Mouse (Mus musculus): Measurements from ENCODE around the gene Slc2a6. TPM values are rescaled to one million over a fixed set of nuclear protein-coding genes. Genes with fewer than 3 reads are reported as not detected.

Gene Slc2a6
- polyA plus RNA-seq, 1 experiment from 2014 or later, result 2.9 TPM

DNA sequence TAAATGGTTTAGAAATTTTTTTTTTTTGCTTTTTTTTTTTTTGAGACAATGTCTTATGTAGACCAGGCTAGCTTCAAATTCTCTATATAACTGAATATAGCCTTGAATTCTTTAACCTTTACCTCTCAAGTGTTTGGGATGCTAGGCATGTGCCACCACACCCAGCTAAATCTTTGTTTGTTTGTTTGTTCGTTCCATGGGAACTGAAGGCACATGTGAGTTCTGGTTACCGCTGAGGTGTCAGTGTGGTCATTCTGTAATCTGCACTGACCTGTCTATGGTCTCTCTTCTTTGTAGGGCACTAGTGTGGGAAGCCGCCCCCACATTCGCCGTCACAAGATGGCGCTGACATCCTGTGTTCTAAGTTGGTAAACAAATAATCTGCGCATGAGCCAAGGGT lies 29.8 kb downstream of the Slc2a6 start:
- Histone ChIP-seq H3K4me1 (no peaks in the 10 kb centered on the region), H3K36me3 (no peaks in the 10 kb centered on the region), H3K27me3 (no peaks in the 10 kb centered on the region), H3K4me3 (no peak overlapping the region), H3K9me3 (no peaks in the 10 kb centered on the region), H3K27ac (replicated peaks) (no peak overlapping the region), H3K4me2 (replicated peaks) (no peak overlapping the region), H3K9ac (replicated peaks) (no peak overlapping the region)
- 94% methylated on average over 7 of the region's 7 CpGs for WGBS
- ATAC-seq (ENCODE audit: low FRiP score, low read depth), result no peak

DNA sequence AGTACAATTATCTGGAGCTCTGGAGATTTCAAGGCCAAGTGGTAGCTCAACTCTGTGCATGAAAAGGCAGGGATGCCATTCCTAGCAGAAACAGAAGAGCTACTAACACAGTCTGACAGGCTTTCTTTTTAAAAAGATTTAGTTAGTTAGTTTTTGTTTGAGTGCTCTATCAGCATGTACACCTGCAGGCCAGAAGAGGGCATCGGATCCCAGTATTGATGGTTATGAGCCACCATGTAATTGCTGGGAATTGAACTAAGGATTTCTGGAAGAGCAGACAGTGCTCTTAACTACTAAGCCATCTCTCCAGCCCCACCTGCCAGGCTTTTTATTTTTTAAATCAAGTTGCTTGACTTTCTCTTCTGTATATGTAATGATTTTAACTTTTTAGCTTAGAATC lies 30.3 kb downstream of the Slc2a6 start:
- Histone ChIP-seq H3K27ac (replicated peaks) (no peak overlapping the region), H3K4me2 (replicated peaks) (no peak overlapping the region), H3K36me3 (no peaks in the 10 kb centered on the region), H3K4me1 (no peaks in the 10 kb centered on the region), H3K4me3 (no peak overlapping the region), H3K27me3 (no peaks in the 10 kb centered on the region), H3K9ac (replicated peaks) (no peak overlapping the region), H3K9me3 (no peaks in the 10 kb centered on the region)
- ATAC-seq (ENCODE audit: low FRiP score, low read depth), result no peak
- 91% methylated on average over 1 of the region's 1 CpGs for WGBS

DNA sequence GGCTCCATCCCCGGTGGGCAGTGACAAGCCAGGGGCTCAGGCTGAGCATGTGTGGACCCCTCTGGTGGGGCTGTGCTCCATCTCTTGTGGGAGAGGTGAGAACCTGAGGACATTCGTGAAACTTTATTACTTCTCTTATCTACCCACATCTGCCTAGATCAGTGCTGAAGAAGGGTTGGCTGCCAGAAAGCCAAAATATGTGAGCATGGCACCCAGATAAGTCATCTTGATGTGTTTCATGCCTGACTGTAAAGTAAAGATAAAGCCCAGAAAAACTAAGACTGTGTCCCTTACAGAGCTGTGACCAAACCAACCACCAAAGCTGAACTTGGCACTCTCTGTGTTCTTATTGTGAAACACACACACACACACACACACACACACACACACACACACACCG lies 33.9 kb downstream of the Slc2a6 start:
- Histone ChIP-seq H3K4me3 (no peak overlapping the region), H3K36me3 (no peaks in the 10 kb centered on the region), H3K9ac (replicated peaks) (no peak overlapping the region), H3K4me2 (replicated peaks) (no peak overlapping the region), H3K4me1 (no peaks in the 10 kb centered on the region), H3K27ac (replicated peaks) (no peak overlapping the region), H3K9me3 (no peaks in the 10 kb centered on the region), H3K27me3 (no peaks in the 10 kb centered on the region)
- WGBS, result 86% methylated on average over 3 of the region's 3 CpGs
- ATAC-seq (ENCODE audit: low FRiP score, low read depth), result no peak

DNA sequence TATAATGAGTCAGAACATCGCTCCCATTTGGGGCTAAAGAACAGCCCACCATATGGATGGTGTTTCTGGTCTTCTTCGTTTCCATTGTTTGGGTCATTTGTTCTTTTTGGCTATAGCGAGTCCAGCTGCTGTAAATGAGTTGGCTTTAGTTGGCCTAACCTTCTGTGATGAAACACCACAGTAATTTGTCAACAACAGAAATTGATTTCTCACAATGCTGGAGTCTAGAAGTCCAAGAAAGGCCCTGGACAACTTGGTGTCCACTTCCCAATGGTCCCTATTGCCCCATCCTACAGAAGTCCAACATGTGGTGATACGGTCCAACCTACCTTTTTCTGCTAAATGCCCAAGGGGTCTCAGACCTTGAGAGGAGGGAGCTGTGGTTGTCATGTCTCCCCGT lies 43.2 kb downstream of the Slc2a6 start:
- 87% methylated on average over 5 of the region's 5 CpGs for WGBS
- Histone ChIP-seq H3K9me3 (no peaks in the 10 kb centered on the region), H3K9ac (replicated peaks) (no peak overlapping the region), H3K4me3 (no peak overlapping the region), H3K27ac (replicated peaks) (no peak overlapping the region), H3K4me2 (replicated peaks) (no peak overlapping the region), H3K4me1 (no peaks in the 10 kb centered on the region), H3K27me3 (0 out of 2 replicates have a peak, but pooled peaks cover 7% of the 10 kb centered on the region), H3K36me3 (no peaks in the 10 kb centered on the region)
- no peak for ATAC-seq (ENCODE audit: low FRiP score, low read depth)

DNA sequence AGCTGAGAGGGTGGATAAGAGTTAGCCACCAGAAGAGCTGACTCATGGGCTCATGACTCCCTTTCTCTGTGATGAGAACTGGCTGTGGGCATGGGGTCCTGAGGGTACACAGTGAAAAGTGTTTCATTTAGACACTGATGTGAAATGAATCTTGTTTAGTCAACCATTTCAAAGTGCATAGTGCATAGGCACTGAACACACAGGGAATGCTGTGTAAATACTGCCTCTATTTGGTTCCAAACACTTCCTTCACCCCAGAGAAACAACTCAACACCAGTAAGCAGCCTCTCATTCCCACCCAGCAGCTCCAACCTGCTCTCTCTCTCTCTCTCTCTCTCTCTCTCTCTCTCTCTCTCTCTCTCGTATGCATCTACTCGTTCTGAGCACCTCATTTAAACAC lies 43.6 kb downstream of the Slc2a6 start:
- Histone ChIP-seq H3K9me3 (no peaks in the 10 kb centered on the region), H3K4me2 (replicated peaks) (no peak overlapping the region), H3K4me1 (no peaks in the 10 kb centered on the region), H3K4me3 (no peak overlapping the region), H3K36me3 (no peaks in the 10 kb centered on the region), H3K27me3 (0 out of 2 replicates have a peak, but pooled peaks cover 7% of the 10 kb centered on the region), H3K9ac (replicated peaks) (no peak overlapping the region), H3K27ac (replicated peaks) (no peak overlapping the region)
- 85% methylated on average over 2 of the region's 2 CpGs for WGBS
- ATAC-seq (ENCODE audit: low FRiP score, low read depth), result no peak

DNA sequence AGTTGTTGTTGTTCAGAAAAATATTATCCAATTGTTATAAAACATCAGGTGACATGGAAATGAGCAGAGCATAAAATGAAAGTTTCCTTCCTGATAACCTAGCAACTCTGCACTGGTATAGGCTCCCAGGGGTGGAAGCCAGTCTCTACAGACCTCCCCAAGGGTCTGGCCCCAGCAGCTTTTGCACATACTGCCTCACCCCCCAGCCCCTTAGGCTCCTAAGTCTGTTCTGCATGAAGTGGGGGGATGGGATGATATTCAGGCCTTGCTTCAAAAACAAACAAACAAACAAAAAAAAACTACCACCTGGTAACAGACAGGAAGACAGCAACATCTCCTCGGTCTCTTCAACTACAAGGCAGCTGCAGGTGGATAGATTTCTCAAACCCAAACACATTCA lies 47.4 kb downstream of the Slc2a6 start:
- no peak overlapping the region for H3K9ac ChIP-seq (replicated peaks)
- no peak for ATAC-seq (ENCODE audit: low FRiP score, low read depth)
- no peaks in the 10 kb centered on the region for H3K9me3 ChIP-seq
- no peaks in the 10 kb centered on the region for H3K36me3 ChIP-seq
- no peak overlapping the region for H3K4me2 ChIP-seq (replicated peaks)
- H3K27ac ChIP-seq (replicated peaks), result no peak overlapping the region
- no peak overlapping the region for H3K4me3 ChIP-seq
- WGBS, result 83% methylated on average over 1 of the region's 1 CpGs
- no peaks in the 10 kb centered on the region for H3K4me1 ChIP-seq
- no peaks in the 10 kb centered on the region; the same call in 1 of the 2 replicates for H3K27me3 ChIP-seq

DNA sequence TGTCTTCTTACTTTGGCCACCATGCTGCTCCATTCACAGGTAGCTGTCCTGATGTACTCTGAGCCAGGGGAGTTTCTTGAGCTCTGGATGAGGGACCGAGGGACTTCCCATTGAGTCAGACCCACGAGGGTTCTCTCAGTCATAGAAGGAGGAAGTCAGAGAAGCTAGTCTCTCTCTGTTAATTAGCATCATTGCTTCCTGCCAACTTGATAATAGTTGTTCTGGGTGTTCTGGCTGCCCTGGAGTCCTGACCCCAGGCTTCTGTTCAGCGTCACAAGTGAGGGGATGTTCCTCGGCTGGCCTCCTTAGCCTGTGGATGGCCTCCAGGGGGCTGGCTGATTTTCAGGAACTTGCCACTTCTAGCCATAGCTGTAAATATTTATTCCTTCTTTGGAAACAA lies 53.8 kb downstream of the Slc2a6 start:
- 67% methylated on average over 4 of the region's 4 CpGs for WGBS
- no peaks in the 10 kb centered on the region for H3K9me3 ChIP-seq
- no peak overlapping the region for H3K4me2 ChIP-seq (replicated peaks)
- H3K4me1 ChIP-seq, result no peaks in the 10 kb centered on the region
- no peaks in the 10 kb centered on the region; the same call in 1 of the 2 replicates for H3K27me3 ChIP-seq
- H3K4me3 ChIP-seq, result no peak overlapping the region
- H3K9ac ChIP-seq (replicated peaks), result no peak overlapping the region
- H3K27ac ChIP-seq (replicated peaks), result no peak overlapping the region
- ATAC-seq (ENCODE audit: low FRiP score, low read depth), result no peak
- no peaks in the 10 kb centered on the region for H3K36me3 ChIP-seq

DNA sequence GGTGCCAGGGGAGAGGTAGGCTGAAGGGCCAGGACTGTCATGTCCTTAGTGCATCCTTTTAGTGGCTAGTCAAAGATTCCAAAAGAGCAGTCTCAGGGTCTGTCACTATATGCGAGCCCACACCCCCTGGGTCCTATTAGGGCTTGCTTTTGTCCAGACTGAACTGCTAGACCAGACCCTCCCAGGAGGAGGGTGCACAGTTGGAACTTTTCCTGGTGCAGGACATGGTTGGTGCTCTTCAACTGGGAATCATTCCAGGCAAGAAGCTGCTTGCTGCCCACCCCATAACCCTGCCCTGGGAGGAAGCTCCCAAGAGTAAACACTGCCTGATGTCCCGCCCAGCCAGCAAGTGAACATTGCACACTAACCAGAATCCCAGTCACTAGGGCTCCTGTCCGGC lies 54.7 kb downstream of the Slc2a6 start, which contains the start of gene Adamts13:
Adamts13 (plus strand) TSS at position 301 of the 400 bp plus-strand sequence.
- H3K27me3 ChIP-seq, result no peaks in the 10 kb centered on the region

More for the DNA sequence above, 54.7 kb downstream of the Slc2a6 start, which contains the start of gene Adamts13:
- Histone ChIP-seq H3K9ac (replicated peaks) (no peak within 1 kb of the TSS), H3K4me3 (no peak within 1 kb of the TSS), H3K9me3 (no peaks in the 10 kb centered on the region), H3K36me3 (no peaks in the 10 kb centered on the region), H3K4me1 (no peaks in the 10 kb centered on the region), H3K27ac (replicated peaks) (no peak within 1 kb of the TSS), H3K4me2 (replicated peaks) (no peak within 1 kb of the TSS)
- WGBS, result 71% methylated on average over 3 of the region's 3 CpGs
- ATAC-seq (ENCODE audit: low FRiP score, low read depth), result no peak

Other genes with a start within 250 kb of the Slc2a6 start
- not detected in 2 replicates for gene Abo, start 163.0 kb downstream of the Slc2a6 start, polyA plus RNA-seq (2016; fragmentation: Nextera tagmentation; extraction: Ambion mirVana)
- gene Surf6, start 125.1 kb downstream of the Slc2a6 start, polyA plus RNA-seq (2016; fragmentation: Nextera tagmentation; extraction: Ambion mirVana), result 29.9 and 32.1 TPM in 2 replicates
- 125 and 129 TPM in 2 replicates for gene Med22, start 117.3 kb downstream of the Slc2a6 start, polyA plus RNA-seq (2016; fragmentation: Nextera tagmentation; extraction: Ambion mirVana)
- gene Rpl7a, start 117.2 kb downstream of the Slc2a6 start, polyA plus RNA-seq (2016; fragmentation: Nextera tagmentation; extraction: Ambion mirVana), result 488 and 496 TPM in 2 replicates
- gene Surf2, start 111.6 kb downstream of the Slc2a6 start, polyA plus RNA-seq (2016; fragmentation: Nextera tagmentation; extraction: Ambion mirVana), result 48.2 and 56.7 TPM in 2 replicates
- gene Surf1, start 111.5 kb downstream of the Slc2a6 start, polyA plus RNA-seq (2016; fragmentation: Nextera tagmentation; extraction: Ambion mirVana), result 53.4 and 57.9 TPM in 2 replicates
- 126 and 132 TPM in 2 replicates for gene Surf4, start 94.1 kb downstream of the Slc2a6 start, polyA plus RNA-seq (2016; fragmentation: Nextera tagmentation; extraction: Ambion mirVana)
- not detected in 2 replicates for gene Stkld1, start 94.0 kb downstream of the Slc2a6 start, polyA plus RNA-seq (2016; fragmentation: Nextera tagmentation; extraction: Ambion mirVana)
- gene Rexo4, start 63.6 kb downstream of the Slc2a6 start, polyA plus RNA-seq (2016; fragmentation: Nextera tagmentation; extraction: Ambion mirVana), result 43.0 and 46.3 TPM in 2 replicates
- not detected in 2 replicates for gene Adamts13, start 54.6 kb downstream of the Slc2a6 start, polyA plus RNA-seq (2016; fragmentation: Nextera tagmentation; extraction: Ambion mirVana)
- gene Cacfd1, start 18.1 kb downstream of the Slc2a6 start, polyA plus RNA-seq (2016; fragmentation: Nextera tagmentation; extraction: Ambion mirVana), result 116 and 126 TPM in 2 replicates
- gene Mymk, start 44.2 kb upstream of the Slc2a6 start, polyA plus RNA-seq (2016; fragmentation: Nextera tagmentation; extraction: Ambion mirVana), result 0.14 TPM in 1 of 2 replicates, not detected in the other
- 6.7 and 7.6 TPM in 2 replicates for gene Adamtsl2, start 51.4 kb upstream of the Slc2a6 start, polyA plus RNA-seq (2016; fragmentation: Nextera tagmentation; extraction: Ambion mirVana)
- gene Fam163b, start 114.5 kb upstream of the Slc2a6 start, polyA plus RNA-seq (2016; fragmentation: Nextera tagmentation; extraction: Ambion mirVana), result 0.09 and 0.27 TPM in 2 replicates
- 0.09 and 0.15 TPM in 2 replicates for gene Dbh, start 137.2 kb upstream of the Slc2a6 start, polyA plus RNA-seq (2016; fragmentation: Nextera tagmentation; extraction: Ambion mirVana)
- 5.8 and 6.8 TPM in 2 replicates for gene Sardh, start 220.3 kb upstream of the Slc2a6 start, polyA plus RNA-seq (2016; fragmentation: Nextera tagmentation; extraction: Ambion mirVana)

Data from midbrain, embryonic 12.5 days (tissue).